Mouse (Mus musculus) spleen, postnatal 10 days (tissue): Measurements from ENCODE around the gene Smarcb1.

ENCODE experiments used
- DNase-seq, 2 experiments: peaks; one replicate each; pipeline ENCODE4 v3.0.0; 2021 to 2022; ENCODE audit warnings: low spot score in 2 of 2

Smarcb1 gene

DNA sequence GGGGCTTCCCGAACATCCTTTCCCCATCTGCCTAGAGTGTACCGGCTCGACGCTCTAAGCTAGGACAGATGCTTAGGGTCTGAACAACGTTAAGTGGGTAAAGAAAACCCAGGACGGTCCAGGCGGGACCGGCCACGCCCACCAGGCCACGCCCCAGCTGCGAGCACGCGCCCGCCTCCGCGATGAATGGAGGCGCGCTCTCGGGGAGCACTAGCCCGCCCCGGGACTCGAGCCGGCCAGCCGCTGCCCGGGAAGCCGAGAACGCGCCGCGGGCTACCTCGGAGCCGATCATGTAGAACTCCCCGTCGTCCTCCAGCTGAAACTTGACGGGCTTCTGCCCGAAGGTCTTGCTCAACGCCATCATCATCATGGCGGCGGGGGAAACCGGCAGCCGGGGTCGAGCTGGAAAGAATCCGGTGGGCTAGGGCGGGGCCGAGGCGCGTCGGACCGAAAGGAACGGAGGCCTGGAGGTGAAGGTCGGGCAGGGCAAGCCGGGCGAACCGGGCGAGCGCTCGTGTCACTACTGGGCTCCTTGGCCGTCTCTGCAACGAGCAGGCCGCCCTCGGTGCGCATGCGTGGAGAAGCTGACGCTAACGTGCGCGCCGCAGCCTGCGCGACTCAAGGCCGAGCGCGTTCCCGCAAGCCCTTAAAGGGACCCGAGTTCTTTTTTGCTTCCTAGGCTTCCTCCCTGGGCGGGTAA is at the start of gene Smarcb1:
Gene Smarcb1, minus strand, starts transcription at position 592 of the 700 bp plus-strand sequence.
- peak; percentile 94 to 96 for DNase-seq

DNA sequence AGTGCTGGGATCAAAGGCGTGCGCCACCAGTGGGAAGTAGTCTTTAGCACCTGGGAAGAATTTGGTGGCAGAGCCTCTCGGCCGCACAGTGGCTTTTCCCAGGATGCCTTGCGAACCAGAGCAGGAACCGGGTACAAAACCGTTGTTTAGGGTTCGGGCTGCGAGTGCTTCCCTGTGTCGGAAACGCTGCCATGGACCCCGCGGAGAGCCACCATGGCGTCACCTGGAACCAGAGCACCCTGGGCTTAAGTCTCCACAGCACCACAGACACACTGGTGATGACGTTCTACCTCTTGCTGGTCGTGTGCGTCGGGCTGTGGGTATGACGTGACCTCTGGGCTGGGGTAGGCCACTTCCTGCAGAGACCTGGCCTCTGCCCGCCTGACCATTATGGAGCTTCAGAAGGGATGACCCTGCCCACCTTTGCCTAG is 33.0 kb upstream of the Smarcb1 start, which contains the start of gene Gm5134:
Gene Gm5134, plus strand, starts transcription at position 134 of the 431 bp plus-strand sequence.
- DNase-seq = no peak

DNA sequence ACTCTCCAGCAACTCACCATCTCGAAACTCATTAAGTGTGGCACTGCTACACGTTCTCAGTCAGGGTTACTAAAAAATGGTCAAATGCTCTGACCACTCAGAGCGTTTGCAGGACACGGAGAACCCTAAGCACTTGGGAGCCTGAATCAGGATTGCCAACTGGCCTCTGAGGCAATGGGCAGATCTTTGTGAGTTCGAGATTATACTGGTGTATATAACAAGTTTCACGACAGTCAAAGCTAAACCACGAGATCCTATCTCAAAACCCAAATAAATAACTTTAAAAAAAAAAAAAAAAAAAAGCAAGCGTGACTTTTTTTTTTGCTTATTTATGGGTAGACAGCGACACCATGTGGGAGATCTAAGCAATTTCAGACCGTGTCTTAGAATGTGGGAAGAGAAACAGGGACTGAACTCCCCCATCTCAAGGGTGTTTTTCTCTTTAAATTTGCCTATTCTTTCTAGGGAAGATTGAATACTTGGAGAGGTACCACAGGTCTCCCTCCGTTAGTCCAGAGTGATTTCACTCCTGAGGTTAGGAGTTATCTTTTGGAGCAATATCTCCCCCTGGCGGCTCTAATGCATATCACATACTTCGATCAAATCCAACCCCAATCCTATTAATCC is 30.1 kb upstream of the Smarcb1 start:
- DNase-seq = peak in 1 of 2 experiments; percentile 61

DNA sequence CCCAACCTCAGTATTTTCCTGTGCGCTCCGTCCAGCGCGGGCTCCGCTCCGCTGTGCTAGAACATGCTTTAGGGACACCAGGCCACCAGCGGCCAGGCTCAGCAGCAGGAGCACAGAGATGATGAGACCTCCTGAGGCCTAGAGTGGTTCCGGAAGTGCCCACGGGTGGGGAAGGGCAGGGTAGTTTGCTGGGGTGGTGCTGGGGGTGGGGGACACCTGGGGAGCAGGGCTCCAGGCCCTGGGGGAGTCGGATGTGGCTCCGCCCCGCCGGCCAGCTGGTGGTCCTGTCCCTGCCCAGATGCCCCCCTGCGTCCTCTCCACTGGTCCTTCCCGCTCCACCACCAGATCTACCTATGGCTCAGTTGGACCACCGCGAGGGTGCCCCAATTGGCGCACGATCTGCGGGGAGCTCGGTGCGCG is 29.4 kb upstream of the Smarcb1 start:
- DNase-seq = peak in 1 of 2 experiments; percentile 58

DNA sequence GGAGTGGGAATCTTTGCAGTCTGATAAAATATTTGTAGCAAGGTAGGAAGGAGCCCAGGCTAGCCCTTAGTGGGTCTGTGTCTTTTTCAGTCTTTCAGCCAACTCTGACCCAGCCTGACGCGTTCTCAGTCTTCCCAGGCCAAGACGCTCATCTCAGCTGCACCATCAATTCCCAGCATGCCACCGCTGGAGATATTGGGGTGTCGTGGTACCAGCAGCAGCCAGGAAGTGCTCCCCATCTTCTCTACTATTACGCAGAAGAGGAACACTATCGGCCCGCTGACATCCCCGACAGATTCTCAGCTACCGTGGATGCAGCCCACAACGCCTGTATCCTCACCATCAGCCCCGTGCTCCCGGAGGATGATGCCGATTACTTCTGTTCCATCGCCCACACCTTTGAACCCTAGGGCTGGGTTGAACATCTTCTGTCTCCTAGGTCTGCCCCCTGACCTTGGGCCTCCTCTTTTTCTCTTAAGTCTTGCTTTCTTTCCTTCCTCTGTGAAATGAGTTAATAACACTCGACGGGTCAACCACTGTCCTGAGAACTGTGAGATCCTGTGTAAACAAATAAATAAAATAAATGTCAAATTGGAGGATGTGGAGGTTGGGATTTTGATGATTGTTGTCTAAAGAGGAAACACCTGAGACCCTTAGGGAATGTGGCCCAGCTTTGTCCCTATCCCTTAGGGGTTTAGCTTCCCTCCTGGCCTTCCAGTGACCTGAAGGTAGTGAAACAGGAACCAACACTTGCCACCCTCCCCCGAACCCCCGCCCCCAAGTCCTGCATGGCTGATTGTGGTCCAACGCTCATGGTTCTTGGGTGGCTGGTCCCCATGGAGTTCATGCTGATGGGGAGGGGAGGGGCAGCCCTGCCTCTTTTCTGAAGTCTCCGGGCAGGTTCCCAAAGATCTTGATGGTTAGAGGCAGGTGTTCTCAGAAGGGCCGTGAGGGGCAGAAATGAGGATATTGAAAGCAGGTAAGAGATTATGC is 27.9 kb upstream of the Smarcb1 start:
- peak in 1 of 2 experiments; percentile 66 for DNase-seq

DNA sequence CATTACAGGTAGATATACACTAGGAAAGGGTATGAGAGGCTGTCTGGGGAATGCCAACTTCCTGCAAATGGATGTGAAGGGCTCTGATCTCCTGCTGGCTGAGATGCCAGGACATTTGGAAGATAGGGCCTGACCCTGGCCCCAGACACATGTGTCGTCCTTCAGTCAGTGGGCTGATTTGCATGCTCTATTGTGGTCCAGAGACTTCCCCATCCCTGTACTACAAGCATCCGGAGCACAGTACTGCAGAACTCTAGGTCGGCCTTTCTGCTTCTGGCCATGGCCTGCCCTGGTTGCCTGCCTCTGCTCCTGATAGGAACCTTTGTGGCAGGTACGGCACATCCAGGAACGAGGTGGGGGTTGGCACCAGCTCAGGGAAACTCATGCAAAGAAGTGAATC is 26.7 kb upstream of the Smarcb1 start:
- peak in 1 of 2 experiments; percentile 22 for DNase-seq

DNA sequence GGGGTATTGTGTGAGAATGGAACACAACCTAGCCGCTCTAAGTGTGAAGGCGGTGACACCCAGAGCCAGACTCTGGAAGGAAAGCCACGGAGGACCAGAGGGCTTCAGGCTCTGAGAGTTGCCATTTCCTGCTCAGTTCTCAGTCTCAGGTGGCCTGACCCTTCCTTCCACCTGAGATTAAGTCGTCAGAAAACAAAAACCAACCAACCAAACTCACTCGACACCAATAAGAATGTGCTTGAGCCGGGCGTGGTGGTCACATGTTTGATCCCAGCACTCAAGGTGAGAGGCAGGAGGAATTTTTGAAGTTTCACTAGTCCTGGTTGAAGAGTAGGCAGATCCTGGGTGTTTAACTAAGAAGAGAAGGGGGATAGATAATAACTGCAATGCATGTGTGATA is 24.5 kb upstream of the Smarcb1 start:
- DNase-seq = peak in 1 of 2 experiments; percentile 8

DNA sequence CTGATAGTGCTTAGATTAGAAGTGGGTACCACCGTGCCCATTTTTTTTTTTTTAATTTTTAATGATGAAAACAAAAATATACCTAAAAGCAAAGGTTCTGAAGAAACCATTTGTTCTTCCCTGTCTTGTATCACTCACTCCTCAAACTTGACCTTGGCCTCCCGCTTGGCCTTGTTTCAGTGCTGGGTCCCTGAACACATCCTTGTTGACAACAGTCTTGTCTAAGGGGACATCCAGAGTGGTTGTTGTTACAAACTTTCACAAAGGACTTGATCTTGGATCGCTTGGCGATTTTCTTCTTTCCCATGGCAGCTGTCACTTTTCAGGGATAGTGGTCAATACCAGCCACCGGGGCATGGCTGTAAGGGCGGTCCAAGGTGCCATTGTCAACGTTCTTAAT is 23.8 kb upstream of the Smarcb1 start:
- no peak for DNase-seq

DNA sequence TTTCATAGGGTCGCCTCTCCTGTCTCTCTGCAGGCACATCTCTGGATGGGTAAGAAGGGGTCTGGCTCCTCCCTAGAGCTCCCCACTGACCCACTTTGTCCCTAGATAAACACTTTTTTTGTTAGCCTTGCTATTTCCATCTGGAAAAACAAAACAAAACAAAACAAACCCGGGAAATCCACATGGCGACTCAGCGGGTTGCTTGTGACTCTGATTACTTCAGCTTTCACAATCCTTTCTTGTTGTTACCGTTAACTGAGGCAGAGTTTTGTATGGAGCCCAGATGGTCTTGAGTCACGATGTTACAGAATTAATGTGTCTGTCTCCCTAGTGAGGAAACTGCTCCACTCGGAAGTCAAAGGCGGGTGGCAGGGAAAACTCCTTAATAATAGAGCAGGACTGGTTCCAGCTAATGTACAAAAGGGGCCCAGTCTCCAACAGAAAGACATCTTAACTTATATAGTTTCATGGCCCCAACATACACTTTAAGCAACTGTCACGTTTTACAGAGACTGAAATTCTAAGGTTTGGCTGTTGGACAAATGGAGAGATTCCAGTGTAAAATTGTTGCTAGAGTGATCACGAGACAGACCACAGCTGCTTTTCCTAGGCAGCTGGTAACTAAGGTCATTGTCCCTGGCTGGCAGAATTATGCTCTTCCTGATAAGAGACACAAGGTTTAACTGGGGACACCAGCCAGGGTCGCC is 22.8 kb upstream of the Smarcb1 start:
- no peak for DNase-seq

DNA sequence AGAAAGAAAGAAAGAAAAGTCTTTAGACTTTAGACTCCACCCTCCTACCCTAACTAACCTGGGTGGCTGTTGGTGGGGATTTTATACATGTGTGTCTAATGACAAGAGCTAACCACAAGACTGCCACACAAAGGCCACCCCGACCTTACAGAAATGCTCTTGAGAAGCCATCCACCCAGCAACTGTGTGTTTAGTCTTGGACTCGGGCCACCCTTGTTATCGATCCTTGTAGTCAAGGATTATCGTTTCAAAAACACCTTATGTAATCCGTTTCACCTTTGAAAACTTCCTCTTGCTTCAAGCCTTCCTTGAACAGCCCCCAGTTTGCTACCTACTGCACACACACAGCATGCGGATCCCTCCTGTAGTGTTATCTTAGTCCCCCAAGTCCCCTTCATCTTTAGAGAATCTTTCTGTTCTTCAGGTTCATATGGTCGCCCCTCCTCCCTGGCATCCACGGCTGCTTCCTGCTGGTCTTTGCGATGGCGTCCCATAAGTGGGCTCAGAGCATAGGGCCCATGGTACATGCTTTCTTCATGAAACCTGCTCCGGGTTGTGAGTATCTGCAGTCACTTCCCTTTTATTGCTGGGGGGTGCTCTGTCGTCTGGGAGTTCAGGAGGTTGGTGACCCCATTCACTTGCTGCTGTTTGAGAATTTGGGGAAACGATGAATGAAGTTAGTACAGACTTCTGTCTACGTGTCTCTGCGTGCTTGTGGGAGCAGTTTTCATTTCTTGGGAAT is 21.5 kb upstream of the Smarcb1 start, which contains the start of gene Vpreb3:
Gene Vpreb3, plus strand, starts transcription at position 322 of the 742 bp plus-strand sequence.
- DNase-seq = no peak

DNA sequence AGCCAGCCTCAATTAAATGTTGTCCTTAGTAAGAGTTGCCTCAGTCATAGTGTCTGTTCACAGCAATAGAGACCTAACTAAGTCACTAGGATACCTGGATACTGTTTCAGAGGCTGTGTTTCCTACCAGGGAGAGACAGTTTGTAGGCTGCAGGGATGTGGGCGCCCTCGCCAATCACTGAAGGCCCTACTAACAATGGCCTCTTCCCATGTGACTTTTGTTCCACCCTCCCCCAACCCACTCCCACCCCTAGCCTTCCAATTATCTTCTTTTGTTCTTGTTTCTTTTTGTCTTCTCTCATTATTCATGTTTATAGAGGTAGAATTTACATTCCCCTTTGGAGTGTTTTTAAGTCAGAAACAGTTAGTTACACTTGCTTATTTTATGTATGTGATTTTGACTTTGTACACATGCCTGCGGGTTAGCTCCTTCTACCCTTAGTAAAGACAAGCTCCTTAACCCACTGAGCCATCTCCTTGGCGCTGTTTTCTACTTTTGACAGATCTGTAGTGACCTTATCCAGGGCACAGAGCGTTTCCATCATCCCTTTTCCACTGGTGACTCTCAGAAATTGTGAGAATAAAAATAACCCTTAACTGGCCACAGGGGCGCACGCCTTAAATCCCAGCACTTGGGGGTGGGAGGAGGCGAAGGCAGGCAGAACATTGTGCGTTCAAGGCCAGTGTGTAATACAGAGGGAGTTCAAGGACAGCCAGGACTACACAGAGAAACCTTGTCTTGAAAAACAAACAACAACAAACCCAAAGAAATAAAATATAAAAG is 19.8 kb upstream of the Smarcb1 start:
- no peak for DNase-seq

DNA sequence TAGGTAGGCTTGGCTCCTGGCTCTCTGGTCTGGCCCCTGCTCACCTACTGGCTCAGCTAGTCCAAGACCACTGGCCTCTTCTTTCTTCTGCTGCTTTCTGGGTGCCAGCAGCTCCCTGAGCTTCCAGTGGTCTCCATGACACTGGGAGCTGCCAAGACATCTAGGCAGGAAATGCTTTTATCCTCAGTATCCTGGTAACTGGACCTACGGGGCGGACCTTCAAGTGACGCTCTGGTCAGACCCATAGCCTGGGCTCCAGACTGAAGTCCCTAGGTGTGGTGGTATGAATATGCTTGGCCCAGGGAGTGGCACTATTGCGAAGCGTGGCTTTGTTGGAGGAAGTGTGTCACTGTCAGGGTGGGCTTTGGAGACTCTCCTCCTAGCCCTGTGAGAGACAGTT is 19.1 kb upstream of the Smarcb1 start, which contains the start of gene Gm867:
Gene Gm867, minus strand, starts transcription at position 153 of the 400 bp plus-strand sequence.
- no peak for DNase-seq

DNA sequence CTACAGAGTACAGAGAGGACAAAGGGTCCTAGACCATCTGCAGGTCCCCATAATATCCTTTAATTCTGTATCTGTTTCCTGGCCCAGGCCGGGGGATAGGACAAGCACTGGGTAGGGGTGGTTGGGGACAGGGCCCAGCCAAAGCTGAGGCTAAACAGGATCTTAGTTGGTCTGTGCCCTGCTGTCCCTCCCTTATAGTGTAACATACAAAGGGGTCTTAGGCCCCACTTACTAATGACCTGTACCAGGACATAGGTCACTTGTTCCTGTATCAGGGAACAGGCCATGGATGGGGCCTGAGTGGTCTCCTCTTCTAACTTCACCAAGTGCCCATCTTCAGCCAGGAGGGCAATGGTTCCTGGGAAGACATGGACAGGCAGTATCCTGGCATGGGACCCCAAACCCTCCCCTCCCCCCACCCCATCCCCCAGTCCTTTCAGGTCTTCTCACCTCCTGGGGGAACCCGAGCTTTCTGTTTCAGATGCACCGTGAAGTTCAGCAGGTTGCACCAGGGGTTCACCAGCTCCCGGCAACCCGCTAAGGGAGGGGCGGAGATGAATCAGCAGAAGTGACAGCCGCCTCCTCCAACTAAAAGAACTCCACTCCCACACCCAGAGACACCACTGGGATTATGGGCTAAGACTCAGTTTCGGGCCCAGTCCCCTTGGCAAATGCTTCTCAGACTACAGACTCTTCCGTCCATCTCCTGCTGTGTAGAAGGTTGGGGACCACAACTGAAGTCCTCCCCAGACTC is 18.2 kb upstream of the Smarcb1 start:
- DNase-seq = peak; percentile 68 to 82

DNA sequence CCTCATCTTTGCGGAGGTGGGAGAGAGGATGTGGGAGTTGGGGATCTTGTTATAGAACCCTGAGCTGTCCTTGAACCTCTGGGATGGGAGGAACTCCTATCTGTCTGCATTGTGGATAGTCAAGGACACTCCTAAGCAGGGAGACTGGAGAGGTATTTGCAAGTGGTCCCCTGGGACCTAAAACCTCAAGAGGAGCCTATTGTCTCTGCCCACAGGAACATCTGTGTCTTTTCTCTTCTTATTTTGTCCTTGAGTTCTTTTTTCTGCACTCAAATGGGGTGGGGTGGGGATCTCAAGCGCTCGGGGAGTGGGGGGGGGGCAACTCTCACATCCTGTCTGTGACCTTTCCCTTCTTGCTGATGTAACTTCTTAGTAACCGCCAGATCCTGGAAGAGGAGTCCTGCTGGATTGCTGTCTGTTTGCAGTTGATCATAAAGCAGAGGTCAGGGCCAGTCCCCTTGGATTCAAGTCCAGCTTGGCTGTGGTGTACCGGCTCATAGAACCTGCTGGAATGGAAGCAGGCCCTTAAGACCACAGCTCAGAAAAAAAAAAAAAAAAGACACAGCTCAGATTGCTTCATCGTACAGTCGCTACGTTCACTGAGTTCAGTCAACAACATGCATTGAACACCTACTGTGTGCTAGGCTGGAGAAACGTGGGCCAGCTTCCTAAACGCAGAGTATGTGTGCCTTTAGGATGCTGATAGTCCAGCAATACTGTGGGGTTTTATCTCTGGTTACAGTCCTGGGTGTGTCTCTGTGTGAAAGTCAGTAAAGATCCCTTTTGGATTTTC is 16.6 kb upstream of the Smarcb1 start:
- no peak for DNase-seq

DNA sequence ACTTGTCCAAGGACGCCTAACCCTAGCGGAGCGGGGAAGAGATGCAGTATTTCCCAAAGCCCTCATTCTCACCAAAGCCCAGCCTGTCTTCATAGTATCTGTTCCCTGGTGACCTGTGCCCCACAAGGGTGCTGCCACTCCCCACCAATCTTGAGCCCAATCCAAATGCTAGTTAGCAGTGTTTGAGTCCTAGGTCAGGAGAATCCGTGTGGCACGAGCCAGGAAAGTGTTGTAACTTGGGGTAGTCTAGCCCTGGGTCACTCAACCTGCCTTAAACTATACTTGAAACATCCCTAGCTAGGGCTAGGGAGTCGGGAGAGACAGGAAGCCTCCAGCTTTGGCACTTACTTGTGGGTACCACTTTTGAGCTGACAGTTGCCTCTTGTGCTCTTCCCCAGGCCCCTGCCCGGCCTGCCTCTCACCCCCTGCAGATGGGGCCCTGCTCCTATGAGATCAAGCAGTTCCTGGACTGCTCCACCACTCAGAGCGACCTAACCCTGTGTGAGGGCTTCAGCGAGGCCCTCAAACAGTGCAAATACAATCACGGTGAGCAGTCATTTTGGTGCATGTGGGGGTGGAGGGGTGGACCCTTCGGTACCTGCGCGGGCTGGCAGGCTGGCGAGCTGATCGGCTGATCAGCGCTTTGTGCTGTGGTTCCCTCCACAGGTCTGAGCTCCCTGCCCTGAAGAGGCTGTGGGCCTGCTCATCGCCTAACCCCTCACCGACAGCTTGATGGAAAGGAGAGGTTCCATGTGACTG is 15.7 kb upstream of the Smarcb1 start:
- DNase-seq = no peak

DNA sequence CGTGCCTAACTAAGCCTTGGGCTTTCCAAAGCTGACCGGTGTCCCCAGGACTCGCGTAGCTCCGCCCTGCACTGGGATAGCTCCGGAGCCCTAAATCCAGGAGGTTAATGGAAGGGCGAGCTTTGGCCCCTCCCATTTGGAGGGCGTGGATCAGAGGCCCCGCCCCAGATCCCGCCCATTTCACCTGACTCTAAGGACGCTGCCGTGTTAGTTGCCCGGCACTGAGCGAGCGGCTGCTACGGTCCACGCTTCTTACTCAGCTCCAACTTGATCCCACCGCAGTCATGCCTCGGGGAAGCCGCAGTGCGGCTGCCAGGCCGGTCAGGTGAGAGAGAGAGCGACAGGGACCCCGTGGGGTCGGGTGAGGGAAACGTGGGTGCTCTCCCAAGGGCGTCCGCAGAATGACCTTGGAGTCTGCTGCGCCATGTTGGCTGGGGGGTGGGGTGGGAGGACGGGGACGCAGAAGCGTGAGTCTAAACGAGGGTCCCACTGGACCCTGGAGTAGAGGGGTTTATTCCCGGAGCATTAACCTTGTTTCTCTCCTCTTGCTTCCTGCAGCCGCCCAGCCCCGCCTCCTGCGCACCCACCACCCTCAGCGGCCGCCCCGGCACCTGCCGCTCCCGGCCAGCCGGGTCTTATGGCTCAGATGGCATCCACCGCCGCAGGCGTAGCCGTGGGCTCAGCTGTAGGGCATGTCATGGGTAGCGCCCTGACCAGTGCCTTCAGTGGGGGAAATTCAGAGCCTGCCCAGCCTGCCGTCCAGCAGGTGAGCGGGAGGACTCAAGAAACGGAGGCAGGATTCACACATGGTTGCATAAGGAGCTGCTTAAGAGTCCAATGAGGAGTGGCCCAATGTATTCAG is 14.5 kb upstream of the Smarcb1 start, which contains the start of gene Mmp11:
Gene Mmp11, minus strand, starts transcription at position 817 of the 862 bp plus-strand sequence.
- DNase-seq = peak; percentile 78 to 83
